Mouse (Mus musculus): ENCODE data around the gene Prpf8. TPM values are rescaled to one million over a fixed set of nuclear protein-coding genes. Genes with fewer than 3 reads are reported as not detected.

The Prpf8 gene
- polyA plus RNA-seq, 2 experiments from 2014 or later: 37.0 to 42.3 TPM

DNA sequence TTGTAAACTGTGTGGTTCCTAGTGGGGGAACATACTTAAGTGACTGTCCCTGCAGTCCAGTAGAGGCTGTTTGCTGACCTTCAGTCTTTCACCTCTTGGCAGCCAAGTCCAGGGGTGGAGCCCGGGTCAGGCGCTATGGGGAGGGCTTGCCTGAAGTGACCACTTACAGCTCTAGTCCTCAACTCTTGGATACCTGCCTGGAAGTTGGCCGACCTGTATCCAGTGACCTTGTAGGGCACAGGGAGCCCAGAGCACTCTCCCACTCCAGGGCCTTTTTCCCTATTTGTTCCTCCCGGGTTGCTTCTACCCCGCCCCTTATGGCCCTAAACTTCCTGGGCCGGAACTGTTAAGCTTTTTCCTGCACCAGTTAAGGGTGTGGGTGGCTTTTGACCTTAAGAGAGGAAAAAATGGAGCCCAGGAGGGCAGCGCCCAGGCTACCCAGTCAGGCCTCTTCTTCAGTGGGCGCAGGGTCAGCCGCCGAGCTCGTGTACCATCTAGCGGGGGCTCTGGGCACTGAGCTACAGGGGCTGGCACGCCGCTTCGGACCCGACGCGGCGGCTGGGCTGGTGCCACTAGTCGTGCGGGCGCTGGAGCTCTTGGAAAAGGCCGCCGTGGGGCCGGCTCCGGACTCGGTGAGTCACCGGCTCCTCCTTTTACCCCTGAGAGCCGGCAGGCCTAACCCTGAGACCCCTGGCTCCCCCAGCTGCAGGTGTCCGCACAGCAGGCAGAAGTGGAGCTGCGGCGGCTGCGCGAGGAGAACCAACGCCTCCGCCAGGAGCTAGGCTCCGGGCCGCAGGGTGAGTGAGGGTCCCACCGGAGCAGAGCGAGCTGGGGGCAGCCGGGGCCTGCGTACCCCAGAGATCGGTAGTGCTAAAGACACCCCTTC, 23.4 kb downstream of the Prpf8 start, which contains the start of gene Rilp:
Gene Rilp, plus strand, starts transcription at position 354 of the 886 bp plus-strand sequence.
- ATAC-seq: peak; percentile 51

DNA sequence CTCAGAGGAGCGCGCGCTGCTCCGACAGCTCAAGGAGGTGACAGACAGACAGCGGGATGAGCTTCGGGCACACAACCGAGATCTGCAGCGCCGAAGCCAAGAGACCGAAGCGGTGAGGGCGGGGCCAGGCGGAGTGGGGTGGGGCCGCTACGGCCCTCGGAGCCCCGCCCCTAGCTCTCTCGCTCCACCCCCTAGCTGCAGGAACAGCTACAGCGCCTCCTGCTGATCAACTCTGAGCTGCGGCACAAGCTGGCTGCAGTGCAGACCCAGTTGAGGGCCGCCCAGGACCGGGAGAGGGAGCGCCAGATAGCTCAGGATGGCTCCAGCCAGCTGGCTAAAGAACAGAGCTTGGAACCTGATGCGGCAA, 24.0 kb downstream of the Prpf8 start:
- ATAC-seq: peak; percentile 93

DNA sequence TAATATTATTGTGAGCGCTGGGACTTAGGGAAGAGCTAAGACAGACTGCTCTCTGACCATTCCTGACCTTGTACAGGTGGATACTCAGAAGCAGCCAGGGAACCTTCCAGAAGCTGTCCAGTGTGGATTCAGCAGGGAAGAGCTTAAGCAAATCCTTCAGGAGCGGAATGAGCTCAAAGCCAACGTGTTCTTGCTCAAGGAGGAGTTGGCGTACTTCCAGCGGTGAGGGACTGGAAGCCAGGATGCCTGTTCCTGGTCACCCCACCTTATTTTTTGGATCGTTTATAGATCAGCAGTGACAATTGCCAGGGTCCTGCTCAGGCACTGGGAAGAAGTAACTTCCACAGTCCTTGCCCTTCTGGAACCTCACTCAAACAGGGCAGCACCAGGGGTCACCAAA, 24.6 kb downstream of the Prpf8 start:
- ATAC-seq: no peak

DNA sequence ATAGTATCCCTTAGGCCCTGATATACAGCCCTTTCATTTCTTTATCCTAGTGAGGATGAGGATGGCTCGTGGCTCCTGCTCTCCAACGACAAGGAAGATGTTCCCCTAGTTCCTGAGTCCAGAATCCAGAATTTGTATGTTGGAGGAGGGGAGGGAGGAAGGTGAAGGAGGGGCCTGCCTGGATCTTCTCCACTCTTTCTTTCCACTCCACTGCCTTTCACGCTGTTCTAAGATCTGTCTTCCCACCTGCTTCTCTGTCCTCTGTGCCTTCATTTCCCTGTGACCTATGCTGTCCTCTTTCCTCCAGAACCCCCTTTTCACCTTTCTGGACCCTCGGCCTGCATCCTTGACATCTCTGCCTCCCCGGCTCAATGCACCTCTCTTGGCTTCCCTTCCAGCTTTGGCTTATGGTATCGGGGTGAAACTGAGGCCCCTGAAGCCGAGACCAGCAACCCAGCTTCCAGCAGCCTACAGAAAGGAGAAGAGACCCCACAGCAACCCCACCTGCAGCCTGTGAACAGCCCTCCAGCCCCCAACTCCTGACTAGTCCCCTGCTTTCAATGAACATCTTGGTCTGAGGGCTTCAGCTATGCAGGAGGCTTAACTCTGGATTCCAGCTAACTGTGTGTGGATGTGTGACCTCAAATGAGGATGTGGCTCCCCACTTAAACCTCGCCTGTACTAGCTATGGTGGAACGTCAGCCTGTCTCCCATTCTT, 25.8 kb downstream of the Prpf8 start:
- ATAC-seq: no peak

DNA sequence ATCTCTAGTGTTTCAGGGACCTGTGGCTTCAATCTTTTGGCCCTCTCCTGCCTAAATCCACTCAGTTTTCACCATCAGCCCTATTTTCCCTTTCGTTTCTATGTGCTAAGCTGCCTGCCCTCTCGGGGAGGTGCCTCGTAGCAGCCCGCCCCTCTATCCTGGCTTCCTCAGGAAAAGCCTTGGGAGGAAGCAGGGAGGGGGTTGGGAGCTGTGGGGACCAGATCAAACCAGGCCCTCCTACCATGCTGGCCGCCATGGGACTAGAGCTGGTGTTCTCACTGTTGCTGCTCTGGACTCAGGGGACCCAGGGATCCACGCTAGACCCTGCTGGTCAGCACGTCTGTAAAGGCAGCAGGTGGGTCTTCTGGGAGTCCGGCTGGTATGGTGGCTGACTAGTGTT, 26.7 kb downstream of the Prpf8 start, which contains the start of gene Scarf1:
Gene Scarf1, plus strand, starts transcription at position 205 of the 400 bp plus-strand sequence.
- ATAC-seq: no peak

DNA sequence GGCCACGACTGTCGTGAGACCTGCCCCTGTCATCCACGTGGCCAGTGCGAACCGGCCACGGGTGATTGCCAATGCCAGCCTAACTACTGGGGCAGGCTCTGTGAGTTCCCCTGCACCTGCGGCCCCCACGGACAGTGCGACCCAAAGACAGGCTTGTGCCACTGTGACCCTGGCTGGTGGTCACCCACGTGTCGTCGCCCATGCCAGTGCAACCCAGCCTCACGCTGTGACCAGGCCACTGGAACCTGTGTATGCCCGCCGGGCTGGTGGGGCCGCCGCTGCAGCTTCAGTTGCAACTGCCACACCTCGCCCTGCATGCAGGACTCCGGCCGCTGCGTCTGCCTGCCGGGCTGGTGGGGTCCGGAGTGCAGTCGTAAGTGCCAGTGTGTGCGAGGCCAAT, 28.6 kb downstream of the Prpf8 start:
- ATAC-seq: no peak

DNA sequence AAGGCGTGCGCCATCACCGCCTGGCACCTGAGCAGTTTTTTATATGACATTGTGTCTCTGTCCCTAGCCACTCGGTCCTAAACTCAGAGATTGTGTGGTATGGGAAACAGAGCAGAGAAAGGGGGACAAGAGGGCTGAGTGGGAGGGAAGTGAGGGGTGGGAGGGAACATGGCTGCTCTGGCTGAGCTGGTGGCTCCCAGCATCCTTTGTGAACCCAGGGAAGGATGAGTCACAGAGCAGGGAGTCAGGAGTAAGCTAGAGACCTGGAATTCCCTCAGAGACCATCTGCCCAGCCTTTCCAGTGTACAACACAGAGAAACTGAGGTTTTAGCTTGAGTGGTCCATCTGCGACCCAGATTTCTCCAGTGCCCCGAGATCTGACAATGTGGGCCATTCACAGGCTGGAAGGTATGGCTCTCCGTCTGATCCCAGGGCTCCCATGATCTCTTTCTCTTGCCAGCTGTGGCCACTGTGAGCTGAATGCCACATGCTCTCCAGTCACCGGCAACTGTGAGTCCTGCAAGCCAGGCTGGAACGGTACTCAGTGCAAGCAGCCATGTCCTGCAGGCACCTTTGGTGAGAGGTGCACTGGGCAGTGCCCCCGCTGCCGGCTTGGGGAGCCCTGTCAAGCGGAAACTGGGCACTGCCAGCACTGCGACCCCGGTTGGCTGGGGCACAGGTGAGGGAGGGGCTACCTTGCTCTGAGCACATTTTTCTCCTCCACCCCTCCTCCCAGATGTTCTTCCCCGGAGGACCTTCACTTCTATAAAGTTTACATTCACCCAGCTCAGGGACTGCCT, 33.4 kb downstream of the Prpf8 start:
- no peak for ATAC-seq

DNA sequence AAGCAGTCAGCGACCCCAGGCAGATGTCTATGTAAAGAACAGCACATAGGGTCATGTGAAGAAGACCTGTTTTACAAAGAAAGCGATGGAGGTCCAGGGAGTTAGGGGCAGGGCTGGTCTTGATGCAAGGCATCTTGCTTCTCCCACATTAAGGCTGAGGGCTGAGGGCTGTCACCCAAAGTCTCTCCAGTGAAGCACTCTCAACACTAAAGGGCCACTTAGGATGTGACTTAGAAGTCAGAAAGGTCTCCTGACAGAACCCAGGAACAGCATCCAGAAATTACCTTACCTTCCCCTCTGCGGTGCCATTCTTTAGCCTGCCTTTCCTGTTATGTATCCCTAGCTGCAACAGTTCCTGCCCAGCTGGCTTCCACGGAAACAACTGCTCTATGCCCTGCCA, 35.0 kb downstream of the Prpf8 start:
- no peak for ATAC-seq

DNA sequence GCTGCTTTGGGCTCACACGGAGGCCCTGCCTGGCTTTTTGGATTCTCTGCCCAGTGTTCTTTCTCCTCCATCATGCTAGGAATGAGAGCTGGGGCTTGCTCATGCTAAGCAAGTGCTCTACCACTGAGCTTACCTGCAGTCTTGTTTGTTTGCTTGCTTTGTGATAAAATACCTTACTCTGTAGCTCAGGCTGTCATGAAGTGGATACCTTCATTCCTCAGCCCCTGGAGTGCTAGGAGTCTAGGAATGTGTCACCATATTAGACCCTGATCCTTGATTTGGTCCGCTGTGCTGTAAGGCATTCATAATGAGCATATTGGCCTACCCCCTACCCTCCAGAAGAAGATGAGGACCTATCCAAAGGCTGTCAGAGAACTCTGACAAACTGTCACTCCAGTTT, 36.2 kb downstream of the Prpf8 start:
- no peak for ATAC-seq

DNA sequence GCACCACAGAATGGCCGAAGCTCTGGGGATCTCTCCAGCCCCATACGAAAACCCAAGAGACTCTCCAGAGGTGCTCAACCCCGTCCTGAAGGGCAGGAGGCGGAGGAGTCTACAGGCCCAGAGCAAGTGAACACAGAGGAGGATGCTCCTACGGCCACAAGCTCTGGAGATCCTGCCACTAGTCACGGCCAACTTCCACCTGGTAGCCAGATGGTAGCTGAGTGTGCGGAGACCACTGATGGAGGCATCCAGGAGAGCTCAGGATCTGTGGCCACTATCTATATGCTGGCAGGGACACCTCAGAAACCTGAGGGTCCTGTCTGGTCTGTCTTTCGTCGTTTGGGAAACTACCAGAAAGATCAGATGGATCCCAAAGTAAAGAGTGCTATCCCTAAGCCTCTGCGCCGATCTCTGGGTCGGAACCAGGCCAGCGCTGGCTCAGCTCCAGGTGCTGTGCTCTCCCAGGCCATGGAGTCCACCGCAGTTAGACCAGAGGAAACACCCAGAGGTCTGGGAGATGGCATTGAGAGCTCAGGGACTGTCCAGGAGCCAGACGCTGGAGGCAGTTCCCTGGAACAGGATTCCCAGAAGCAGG, 39.0 kb downstream of the Prpf8 start:
- no peak for ATAC-seq

DNA sequence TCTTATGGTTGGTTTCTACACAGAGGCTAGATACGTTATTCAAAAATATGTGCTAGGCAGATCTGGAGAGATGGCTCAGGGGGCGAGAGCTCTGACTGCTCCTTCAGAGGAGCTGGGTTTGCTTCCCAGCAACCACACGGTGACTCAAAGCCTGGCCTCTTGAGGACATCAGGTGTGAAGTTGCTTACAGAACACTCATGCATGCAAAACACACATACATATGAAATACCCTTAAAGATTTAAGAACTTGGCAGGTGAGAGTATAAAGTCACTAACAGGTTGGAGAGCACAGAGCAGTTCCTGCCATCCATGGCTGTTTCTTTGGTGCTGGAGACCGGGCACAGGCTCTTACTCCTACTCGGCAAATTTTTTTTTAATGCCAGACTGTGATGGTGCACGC, 40.3 kb downstream of the Prpf8 start:
- no peak for ATAC-seq

DNA sequence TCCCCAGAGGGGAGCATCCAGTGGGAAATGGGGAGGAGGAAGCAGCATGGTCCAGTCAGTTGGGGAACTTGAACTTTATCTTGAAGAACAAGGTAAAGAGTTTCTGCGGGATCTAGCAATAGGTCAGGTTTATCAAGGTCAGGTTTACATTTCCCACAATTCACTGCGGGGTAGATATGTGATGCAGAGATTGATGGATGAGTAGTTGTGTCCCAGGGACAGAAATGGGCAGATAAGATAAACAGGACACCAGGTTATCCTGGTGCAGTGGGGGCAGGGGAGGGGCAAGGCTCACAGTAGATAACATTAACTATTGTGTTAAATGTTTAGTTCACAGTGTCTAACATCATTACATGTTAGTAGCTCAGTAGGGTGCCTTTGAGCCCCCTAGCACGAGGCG, 43.2 kb downstream of the Prpf8 start:
- no peak for ATAC-seq

DNA sequence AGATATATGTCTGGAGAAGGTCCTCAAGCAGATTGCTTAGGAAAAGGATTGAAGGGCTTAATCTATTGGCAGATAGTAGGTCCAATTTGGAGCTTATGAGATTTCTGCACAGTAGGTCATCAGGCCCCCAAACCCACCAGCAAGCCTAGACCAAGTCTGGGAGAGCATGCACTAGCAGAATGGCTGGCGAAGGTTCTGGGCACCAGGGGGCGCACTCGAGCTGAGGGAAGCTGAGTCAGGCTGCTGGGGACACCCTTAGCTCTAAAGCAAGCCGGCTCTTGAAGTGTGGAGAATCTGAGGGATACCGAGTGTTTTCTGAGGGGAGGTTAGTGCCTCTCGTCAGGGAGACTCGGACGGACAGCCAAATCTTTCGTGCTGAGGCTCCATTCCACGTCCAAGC, 43.7 kb downstream of the Prpf8 start:
- ATAC-seq: peak; percentile 27

DNA sequence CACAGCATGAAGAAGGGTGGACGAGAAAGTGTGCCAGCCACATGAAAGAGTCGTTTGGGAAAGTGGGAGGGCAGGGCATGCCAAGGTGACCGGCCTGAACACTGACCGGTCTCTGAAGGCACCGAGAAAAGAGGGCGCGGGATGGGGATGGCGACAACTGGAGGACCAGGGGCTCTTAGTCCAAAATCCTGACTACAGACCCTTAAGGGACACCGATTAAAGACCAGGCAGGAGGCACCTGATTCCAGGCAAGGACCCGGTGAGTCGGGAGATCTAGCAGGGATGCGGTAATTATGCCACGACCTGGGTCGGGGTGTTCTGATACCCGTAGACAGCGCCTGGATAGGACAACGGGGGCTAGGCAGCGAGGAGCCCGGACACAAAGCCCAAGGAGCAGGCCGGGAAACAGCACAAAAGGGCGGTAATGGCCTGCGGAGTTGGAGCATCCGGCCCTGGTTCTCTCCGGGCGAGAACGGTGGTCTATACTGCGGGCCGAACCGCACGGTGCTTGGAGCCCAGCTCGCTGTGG, 44.3 kb downstream of the Prpf8 start:
- ATAC-seq: no peak

DNA sequence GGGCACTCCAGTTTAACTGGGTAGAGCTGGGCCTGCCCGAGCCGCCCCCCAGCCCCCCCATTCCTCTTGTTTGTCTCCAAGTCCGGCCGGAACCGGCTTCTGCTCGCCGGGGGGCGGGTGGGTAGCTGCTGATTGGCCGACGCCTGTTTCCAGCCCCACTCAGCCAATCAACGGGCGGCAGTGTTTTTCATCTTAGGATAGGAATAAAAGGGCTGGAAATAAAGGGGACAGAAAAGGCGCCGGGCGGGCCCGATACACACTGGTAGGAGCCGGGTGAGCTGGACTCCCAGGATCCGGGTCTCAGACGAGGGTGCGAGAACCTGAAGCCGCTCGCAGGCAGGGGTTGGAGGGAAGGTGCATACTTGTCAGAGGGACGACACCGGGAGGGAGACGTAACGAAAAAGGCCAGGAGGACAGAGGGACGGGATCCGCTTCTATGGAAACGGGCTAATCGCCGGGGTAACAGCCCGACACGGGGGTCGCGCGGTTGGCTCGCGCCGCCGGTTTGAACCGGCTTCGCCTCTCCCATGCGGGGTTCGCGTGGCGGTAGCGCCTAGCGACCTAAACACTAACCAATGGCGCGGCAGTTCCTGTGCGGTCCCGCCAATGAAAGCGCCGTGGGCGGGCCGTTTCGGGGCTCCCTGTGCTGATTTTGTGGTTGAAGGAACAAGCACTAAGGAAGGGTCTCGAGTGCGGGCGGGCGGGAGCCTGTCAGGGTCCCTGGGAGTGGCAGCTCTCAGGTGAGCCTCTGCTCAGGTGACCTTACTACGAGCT, 45.0 kb downstream of the Prpf8 start, which contains the start of gene Slc43a2:
Gene Slc43a2, plus strand, starts transcription at position 226 of the 774 bp plus-strand sequence.
- ATAC-seq: peak; percentile 76

DNA sequence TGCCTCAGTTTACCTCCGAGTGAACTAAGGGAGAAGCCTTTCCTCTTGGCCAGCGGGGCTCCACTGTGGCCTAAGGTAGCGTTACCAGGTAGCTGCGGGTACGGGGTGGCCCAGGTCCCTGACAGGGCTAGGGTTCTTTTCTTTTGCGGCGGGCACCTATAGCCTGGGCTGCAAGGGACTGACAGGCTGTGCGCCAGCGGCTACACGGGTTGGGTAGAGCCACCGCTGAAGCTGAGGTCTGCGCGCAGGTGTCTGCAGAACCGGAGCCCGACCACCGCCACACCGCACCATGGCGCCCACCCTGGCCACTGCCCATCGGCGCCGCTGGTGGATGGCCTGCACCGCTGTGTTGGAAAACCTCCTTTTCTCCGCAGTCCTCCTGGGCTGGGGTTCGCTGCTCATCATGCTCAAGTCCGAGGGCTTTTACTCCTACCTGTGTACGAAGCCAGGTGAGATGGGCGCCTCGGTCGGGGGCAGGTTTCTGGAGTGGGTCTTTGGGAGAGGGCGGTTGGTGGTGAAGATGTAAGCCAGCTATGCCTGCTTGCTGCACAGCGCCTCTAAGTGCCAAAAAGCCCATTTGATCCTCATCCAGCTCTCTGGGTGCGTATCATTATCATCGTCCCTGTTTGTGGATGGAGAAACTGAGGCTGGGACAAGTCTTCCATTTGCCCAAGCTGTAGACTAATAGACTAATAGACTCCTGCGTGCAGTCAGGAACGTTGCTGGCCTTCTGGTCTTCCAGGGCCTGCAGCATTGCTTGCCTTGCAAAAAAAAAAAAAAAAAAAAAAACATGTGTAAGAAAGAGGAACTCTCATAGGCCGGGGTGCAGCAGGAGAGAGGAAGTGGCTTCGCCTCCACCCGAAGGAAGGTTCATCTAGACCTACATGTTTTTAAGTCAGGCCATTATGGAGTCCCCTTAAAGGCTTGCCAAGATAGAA, 46.0 kb downstream of the Prpf8 start:
- peak; percentile 46 for ATAC-seq

DNA sequence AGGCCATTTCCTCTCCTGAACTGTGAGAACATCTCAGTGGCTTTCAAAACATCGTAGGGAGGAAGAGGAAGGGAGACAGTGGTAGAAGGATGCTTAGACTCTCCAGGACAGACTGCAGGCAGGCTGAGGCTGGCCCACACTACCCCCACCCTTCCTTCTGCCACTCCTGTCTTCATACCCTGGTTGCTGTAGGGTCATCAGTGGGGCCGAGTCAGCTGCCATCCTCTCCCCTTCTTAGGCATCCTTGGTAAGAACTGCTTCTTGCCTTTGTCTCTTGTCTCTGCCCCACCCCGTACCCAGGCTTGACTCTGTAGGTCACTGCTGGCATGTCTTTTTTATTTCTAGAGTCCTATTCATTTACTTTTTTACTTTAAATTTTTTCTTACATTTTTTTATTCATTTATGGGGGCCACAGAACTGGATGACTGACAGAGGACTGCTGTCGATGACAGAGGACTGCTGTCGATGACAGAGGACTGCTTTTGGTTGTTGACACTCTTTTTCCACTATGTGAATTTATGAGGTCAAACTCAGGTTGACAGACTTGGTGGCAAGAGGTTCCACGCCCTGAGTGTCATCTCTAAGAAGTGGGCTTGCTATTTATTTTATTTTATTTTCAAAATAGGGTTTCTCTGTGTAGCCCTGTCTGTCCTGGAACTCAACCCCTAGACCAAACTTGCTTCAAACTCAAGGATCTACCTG, 46.8 kb downstream of the Prpf8 start:
- peak; percentile 12 for ATAC-seq

DNA sequence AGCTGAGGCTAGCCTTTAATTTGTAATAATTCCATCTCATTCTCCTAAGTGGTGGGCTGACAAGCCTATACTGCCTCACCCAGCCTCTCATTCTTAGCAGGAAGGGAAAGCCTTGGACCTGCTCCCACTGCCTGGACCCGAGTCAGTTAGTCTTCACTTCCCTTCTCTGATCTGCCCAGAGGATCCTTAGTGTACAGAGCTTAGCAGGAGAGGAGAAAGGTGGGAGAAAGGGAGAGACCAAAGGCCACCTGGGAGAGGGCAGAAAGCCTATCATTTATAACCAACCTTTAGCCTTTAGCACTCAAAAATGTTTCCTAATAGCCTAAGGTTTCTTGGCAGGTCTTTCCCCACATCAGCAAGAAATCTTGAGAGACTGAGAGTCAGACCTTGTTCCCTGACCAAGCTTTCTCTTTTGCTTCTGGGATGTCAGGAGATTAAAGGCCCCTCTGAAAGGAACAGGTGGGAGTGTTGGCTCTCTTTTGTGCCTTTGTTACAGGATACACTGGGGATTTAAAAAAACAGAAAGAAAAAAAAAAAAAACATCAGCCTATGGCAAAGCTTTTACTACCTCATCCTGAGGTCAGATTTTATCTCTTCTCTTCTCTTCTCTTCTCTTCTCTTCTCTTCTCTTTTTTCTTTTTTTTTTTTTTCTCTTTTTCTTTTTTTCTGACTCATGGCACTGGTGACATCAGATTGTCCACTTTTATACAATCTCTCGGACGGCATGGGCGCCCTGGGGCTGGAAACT, 47.8 kb downstream of the Prpf8 start:
- ATAC-seq: no peak

Data from CD4-positive, CD25-positive, alpha-beta regulatory T cell, adult 4 months (primary cell).